Mouse (Mus musculus) left cerebral cortex, postnatal 4 days (tissue): ENCODE data around the gene Card11. TPM values are rescaled to one million over a fixed set of nuclear protein-coding genes. Genes with fewer than 3 reads are reported as not detected.

Experiments used
- DNase-seq: peaks from one replicate; pipeline ENCODE4 v3.0.0-alpha.2; 2022
- intact Hi-C: fragments of 180-260 bp; cut with DNase I; formaldehyde crosslinking; loops from one replicate; pipeline ENCODE4 v1.15.1; 2025
- total RNA-seq, 2 experiments: library from RNA; stranded (reverse); gene quantifications; 2 replicates each; pipeline ENCODE4 v1.2.3; 2021

Card11 gene
- total RNA-seq, 2 experiments from 2014 or later = 0.38 to 0.42 TPM

DNA sequence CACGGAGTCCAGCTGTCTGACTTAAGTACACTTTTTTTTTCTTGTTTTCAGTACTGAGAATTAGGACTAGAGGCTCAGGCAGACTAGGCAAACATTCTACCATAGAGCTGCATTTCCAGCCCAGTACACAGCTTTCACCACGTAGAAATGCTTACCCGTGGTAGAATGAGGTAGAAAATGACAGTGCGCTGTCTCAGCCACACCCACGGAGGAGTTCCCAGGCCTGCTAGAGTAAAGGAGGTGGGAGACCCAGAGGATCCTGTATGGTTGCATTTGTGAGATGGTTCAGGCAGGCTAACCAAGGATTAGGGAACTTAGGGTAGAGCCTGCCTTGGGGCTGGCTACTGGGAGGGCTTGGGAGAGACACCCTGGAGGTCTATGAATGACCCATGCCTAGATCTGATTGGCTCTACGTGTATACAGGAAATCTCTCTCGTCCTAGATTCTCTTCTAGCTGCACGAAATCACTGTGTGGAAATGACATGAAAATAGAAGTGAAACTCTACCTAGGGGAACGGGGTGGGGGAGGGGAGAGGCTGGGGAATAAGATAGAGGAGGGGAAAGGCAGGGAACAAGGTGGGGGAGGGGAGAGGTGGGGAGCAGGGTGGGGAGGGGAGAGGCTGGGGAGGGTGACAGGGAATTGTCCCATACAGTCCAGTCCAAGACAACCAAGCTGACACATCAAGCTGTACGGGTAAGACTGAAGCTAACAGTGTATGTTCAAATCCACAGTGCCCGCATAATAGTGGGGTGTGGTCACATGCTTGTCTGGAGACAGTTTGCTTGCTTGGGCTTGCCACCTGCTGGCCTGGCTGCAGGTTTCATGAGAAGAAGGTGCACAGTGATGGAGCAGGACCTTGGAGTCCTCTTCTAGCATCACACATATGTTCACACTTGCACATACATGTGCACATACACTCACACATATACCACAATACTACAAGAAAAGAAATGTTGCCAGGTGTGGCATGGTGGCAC, 8.0 kb downstream of the Card11 start:
- DNase-seq = no peak
- intact Hi-C loops = no loop called here

DNA sequence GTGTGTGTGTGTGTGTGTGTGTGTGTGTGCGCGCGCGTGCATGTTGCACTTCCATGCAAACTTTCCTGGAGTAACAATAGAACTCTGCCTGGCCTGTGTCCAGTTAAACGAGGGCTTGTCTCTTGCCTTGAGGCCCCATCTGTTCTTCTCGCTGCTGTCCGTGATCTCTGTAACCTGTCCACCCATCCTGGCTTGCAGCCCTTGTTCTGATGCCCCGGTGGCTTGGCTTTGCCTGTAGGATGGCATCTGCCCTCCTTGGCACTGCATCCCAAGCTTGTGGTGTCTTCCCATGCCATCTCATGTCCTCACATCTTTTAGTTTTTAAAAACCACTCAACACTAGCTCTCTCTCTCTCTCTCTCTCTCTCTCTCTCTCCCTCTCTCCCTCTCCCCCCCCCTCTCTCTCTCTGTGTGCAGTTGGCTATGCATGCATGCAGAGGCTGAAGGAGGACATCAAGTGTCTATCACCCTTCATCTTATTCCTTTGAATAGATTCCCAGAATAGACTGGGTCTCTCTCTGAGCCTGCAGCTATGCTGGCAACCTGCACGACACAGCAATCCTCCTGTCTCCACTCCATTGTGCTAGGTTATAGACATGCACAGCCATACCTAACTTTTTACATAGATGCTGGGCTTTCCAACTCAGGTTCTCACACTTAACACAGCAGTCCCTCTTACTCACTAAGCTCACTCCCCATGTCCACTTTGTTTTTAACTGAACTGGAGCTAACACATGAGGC, 14.9 kb downstream of the Card11 start:
- peak; percentile 70 for DNase-seq
- intact Hi-C loops = no loop called here

DNA sequence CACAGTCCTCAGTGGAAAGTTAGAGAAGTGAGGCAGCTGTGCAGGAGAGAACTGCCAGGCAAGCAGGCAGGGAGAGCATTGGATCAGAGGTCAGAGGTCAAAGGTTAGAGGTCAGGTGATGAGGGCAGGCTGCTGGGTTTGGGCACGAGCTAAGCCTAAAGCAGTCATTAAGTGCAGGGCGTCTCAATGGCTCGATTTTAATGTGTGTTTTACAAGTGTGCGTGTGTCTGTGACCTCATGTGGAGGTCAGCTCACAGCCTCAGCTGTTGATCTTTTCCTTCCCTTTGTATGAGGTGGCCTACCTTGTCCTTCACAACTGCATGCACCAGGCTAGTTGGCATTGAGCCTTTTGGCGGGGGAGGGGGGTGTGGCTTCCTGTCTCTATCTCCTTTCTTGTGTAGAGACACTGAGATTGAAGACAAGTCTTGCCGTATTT, 19.0 kb downstream of the Card11 start:
- no peak for DNase-seq
- intact Hi-C loops = no loop called here

DNA sequence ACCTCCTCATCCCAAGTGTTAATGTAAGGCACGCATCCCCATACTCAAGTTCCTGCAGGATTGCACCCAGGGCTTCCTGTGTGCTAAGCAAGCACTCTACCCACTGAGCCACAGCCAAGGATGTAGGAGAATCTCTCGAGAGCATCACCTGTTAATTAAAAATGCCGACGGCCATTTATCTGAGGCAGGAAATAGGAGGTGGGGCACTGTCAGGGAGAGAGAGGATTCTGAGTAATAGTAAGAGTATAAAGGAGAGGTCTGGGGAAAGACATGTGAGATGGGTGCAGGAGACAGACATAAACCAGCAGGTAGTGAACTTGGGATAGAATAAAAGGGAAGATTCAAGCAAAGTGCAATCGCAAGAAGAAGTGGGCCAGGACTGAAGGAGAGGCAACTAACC, 19.6 kb downstream of the Card11 start:
- no peak for DNase-seq
- intact Hi-C loops = no loop called here

DNA sequence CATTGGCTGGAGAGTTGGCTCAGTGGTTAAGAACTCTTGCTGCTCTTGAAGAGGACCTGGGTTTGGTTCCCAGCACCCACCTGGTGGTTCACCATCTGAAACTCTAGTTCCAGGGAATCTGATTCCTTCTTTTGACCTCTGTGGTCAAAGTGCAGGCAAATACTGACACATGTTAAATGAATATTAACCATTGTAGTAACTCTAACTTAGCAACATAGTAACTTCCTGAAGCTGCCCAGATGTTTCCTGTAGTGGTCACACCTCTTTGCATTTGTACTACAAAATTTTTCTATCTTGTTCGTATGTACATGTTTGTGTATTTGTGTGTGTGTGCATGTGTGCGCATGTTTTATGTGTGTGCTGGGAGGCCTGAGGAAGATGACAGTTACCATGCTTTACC, 20.3 kb downstream of the Card11 start:
- intact Hi-C loops = no loop called here
- DNase-seq = no peak

DNA sequence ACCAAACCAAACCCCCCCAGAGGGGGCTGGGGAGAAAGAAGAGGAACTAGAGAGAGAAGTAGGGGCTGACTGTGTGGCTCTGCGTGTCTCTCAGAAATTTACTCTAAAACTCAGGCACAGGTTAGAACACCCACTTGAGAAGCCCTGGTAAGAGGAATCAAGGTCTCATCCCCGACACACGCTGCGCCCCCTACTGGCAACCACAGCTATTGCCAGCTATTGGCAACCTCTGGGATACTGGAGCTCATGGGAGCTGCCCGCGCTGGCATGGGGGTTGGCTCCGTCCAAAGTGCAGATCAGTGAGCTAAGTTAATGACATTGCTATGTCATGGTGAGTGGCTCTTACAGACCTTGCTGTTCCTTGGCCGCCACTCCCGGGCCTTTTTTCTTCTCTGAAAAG, 37.4 kb downstream of the Card11 start:
- DNase-seq = peak; percentile 56
- intact Hi-C loops = no loop called here

DNA sequence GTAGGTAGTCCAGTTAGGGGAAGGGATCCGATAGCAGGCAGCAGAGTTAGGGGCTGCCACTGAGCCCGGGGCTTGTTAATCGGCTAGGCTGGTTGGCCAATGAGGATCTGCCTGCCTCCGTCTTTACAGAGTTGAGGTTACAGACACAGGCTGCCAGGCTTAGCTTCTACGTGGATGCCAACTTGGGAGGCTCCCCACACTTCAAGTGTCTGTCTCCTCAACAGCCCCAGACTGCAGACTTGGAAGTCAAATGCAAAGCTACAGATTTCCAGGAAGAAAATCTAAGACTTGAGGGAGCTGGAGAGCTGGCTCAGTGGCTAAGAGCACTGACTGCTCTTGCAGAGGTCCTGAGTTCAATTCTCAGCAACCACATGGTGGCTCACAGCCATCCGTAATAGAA, 39.6 kb downstream of the Card11 start:
- DNase-seq = no peak

DNA sequence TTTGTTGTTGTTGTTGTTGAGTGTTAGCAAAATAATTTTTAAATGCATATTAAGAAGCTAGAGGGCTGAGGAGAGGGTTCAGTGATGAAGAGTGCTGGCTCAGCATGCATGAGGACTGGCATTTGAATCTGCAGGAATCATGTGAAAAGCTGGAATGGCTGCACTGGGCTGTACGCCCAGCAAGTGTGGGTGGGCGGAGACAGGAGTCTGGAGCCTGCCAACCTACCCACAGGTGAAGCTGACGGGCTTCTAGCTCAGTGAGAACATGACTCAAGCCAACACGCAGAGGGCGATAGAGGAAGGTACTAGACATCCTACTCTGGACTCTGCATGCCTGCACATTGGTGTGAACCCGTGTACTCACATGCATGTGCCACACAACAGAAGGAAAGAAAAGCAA, 41.2 kb downstream of the Card11 start:
- peak; percentile 37 for DNase-seq
- intact Hi-C loops = no loop called here

More for the DNA sequence above, 39.6 kb downstream of the Card11 start:
- intact Hi-C loops = no loop called here

DNA sequence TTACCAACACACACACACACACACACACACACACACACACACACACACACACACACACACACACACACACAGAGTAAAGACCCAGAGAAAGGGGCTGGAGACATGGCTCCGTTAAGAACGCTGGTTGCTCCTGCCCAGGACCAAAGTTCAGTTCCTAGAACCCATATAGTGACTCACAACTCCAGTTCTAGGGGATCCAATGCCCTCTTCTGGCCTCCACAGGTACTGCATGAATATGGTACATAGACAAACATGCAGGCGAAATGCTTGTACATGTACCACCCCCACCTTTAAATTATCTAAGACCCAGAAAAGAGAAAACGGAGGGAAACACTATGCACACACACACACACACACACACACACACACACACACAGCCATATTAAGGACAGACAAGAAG, 43.3 kb downstream of the Card11 start:
- DNase-seq = no peak
- intact Hi-C loops = no loop called here

DNA sequence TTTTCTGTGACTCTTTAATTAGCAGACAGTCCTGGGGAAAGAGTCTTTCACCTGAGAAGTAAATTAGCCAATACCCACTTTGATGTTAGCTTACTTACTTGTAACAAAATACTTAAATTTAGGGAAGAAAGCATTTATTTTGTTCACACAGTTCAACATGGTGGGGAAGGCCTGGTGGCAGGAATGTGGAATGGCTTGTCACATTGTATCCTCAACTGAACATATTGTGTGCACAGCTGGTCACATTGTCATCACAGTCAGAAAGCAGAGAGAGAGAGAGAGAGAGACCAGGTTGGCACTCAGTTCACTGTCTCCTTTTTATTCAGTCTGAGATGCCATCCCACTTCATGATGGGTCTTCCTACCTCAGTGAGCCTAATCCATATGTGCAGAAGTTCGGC, 44.7 kb downstream of the Card11 start:
- no peak for DNase-seq
- intact Hi-C loops = no loop called here

DNA sequence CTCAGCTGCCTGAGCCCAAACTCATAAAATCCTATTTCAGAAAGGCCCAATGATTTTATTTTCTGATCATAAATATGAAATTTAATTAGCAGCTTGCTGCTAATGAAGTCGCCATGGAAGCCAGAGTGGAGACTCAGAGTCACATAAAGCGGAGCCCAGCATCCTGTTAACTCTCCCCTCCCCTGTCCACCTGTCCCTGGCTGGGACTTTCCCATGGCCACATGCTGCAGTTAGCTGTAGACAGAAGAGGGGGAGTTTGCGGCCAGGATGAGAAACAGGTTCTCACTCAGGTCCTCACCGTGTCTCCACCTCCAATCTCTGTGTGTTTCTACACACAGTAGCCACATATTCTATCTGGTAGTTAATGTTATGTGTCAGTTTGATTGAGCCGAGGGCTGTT, 48.6 kb downstream of the Card11 start:
- DNase-seq = no peak
- intact Hi-C loops = no loop called here

DNA sequence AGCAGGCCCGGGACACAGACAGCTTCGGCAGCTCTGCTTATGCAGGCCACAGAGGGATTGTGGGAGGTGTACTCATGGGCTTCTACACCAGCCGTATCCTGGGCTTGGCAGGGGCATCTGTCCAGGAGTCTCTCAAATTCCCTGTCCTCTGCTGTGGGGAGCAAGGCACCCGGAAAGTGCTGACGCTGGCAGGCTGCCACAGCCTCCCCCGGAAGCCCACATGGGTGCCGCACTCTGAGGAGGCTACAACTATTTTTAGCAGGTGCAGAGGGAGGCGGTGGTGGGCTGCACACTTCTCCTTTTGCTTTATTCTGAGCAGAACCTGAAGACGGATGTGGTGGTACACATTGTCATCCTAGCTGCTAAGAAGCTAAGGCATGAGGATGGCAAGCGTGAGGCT, 52.4 kb downstream of the Card11 start:
- DNase-seq = no peak
- intact Hi-C loops = no loop called here

DNA sequence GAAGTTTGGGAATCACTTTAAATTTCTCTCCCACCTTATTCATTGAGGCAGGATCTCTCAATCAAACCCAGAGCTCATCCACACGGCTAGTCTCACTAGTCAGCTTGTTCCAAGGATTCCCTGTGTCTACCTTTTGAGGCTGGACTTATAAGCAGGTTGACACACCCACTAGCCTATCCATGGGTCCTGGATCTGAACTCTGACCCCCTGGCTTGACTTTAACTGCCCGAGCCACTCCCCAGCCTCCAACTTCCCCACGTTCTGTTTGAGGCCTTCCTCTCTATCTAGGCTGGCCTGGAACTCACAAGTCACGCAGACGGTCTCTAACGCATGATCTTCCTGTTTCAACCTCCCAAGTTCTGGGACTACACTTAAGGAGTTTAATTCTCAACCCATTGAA, 54.3 kb downstream of the Card11 start:
- DNase-seq = no peak
- intact Hi-C loops = no loop called here

DNA sequence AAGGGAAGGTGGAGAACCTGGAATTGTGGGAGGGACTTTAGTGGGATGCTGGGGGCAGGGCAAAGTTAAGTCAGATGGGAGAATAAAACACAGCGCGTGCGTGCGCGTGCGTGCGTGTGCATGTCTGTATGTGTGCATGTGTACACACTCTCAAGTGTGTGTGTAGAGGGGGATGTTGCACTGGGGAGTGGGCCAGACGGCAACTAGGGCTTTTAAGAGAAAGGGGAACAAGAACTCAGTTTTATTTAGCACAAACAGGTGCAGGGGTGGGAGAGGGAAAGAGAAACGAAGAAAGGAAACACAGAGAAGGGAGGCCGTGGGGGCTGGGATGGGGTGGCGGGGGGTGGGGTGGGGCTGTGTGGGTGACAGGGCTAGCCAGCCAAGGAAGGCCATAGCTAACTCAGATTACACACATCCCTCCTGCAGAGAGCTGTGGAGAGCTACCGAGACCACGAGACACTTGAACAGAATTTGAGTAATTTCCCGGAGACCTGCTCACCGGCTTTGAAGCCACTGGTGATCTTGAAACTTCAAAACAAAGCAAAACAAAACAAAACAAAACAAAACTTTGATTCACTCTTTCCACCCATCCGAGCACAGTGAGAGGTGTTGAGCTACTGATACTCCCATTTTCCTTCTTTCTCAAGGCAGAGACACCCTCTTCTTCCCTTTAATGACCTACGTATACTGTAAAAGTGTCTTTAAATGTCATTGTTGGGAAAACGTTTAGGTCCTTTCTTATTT, 55.8 kb downstream of the Card11 start:
- intact Hi-C loops = no loop called here
- no peak for DNase-seq

DNA sequence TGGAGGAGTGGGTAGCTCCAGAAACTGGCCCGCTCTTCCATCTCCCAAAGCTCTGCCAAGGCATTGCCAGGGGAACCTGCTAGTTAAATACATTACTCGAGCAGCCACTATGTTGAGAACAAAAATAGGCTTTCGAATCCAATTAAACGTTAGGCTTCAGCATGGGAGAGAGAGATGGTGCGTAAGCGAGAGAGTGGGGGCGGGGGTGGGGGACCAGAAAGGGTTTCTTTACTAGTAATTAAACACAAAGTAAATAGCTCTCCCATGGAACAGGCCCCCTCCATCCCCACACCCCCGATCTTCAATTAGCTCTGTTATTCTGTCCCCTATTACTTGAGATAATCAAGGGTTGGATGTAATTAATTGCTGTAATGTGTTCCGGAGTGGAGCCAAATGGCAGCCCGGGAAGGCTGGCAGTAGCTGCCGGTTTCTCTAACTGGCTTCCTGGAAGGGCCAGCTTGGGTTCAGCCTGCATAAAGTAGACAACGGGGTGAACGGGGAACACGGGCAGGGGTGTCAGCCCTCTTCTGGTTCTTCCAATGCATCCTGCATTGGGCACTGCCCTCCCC, 59.4 kb downstream of the Card11 start:
- intact Hi-C loops = no loop called here
- DNase-seq = peak; percentile 40

DNA sequence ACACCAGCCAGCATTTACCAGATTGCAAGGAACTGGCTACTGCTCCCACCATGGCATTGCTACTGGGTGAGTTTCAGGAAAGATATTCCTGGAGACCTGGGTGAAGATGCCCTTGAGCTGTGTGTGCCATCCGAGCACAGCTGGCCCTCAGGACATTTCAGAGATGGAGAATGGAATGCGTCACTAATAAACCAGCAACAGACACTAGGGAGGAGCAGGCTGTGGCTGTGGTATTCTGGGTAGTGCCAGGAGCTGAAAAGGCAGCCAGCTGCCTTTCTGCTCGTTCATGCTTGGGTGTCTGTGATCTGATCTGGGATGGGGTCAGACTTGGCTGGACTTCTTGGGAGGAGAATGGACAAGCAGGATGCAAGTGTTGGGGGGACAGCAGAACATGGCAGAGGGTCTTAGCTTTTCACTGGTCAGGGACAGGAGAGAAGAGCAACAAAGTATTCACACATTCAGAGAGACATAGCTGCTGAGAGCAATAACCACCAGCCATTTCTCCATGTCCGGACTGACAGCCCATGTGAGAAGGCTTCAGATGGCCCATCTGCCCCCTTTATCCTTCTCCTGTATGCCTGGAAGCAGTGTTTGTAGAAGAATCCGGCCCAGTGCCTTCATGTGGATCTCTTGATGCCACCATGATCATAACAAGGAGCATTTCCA, 60.0 kb downstream of the Card11 start:
- peak; percentile 22 for DNase-seq
- intact Hi-C loops = no loop called here

DNA sequence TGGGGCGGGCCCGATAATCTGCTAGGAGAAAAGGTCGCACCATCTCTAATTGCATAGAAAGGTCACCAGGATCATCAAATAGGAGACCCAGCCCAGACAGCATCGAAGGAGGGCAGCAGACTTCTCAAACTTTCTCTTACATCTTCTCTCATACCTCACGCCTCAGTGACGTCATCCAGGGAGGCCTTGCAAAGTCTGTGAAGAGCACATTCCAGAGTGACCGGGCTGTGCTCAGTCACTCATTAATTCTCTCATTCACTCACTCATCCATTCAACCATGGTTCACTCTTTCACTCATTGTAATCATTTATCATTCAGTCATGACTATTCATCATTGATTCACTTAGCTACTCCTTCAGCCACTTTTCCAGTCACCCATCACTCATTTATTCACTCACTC, 63.6 kb downstream of the Card11 start:
- DNase-seq = no peak
- intact Hi-C loops = no loop called here

DNA sequence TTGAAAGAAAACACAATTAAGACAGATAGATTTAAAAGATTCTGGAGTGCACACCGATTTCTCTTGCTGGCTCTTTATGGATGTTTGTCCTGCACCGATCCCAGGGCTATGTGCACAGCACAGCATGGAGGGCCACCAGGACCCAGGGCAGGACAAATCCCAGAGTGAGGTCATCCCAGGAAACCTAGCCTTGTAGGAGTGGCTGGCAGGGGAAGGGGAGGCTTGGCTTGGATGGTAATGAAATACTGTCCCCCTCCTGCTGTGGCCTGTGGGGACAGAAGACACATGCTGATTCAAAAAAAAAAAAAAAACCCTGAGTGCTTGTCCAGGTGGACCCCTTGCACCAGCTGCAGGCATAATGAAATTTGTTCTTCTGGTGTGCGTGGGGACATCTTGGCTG, 64.5 kb downstream of the Card11 start:
- no peak for DNase-seq
- intact Hi-C loops = no loop called here

DNA sequence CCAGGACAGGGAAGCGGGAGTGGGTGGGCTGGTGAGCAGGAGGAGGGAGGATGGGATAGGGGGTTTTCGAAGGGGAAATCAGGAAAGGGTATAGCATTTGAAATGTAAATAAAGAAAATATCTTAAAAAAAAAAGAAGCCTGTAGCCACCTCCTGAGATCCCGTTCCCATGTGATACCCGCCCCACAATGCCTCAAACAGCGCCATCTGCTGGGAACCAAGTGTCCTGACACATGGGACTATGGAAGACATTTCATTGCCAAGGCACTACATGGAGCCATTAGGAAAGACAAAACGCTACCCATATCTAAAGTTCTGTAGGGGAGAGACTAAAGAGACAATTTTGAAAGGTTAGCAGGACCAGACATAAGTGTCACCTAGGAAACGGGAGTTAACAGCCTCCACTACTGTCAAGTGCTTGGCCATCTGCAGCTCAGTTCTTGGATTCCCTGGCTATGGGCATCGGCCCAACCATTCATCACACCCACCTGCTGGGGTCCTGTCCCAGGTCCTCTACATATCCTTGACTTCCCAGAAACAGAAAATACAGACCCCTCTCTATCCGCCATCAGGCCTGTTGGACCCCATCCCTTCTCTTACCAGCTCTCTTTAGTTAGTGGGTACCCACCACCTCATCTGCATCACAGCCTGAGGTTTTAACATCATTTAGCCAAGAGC, 65.6 kb downstream of the Card11 start:
- intact Hi-C loops = no loop called here
- peak; percentile 62 for DNase-seq
